Mouse (Mus musculus): ENCODE measurements around the gene Il17rb.

The Il17rb gene

DNA sequence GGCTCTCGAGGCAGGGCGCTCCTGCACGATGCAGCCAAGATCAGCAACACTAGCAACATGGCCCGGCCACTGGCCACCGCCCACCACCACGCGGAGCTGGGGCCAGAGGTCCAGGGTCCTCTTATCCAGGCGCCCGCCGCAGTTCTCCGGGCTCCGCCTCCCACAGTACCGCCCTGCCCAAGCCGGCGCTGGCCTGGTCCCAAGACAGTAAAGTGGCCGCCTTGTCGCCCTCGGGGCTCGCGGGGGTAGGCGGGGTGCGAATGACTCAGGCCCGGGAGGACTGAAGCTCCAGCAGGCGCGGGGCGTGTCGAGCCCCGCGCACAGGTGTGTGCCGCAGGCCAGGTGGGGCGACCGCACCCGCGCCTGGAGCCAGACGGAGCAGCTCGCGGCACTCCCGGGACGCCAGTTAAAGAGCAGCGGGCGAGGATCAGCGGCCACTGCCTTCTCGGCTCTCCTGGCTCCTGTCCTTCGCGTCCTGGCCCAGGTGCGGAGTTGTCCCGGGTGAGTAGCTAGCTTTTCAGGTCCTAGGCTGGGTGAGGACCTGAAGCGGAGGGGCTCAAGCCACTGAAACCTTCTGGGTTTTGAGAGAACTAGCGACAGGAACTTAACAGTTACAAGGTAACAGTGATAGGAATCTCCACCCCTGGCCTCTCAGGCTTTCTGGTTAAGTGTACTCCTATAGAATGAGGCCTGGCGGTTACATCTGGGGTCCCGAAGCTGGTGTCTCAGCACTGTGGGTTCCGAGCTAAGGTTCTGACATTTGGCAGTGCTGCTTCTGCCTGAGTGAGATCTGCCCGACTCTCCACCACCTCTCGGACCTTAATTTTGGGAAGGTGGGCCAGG is at the start of gene Il17rb, which contains the start of gene Chdh:
TSS of gene Il17rb (minus strand) at position 164 of the 843 bp plus-strand sequence.
TSS of gene Chdh (plus strand) at position 291 of the 843 bp plus-strand sequence.
- peak; percentile 44 for DNase-seq (ENCODE audit: low read depth, low spot score)

DNA sequence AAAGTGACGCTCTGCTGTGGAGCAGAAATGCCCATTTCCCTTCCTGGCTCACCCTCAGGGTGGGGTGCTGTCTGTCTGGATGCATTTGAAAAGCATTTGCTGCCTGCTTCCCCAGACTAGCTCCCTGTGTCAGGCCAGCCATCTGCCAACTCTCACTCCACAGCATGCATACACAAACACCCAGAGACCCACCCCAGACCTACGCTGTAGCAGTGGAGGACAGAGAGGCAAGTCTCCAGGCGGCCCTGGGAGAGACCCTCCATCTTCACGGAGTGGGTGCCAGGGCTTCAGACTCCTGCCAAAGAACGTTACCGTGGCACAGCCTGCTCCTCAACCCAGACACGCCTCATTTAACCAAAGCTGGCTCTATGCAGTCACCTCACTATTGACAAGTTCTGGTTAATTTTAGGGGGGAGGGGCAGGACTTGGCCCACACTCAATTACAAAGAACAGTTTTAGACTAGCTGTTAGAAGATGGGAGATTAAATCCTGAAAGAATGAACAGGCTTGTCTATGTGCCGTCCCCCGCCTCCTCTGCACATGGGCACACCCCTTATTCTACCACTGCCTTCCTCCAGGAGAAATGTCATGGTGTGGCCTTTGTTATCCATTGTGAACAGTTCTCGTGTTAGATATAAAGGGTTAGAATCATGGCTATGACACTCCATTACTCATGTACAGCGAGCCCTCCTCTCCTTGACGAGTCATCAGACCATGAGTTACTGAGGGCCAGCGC is 47.5 kb upstream of the Il17rb start:
- DNase-seq (ENCODE audit: low read depth, low spot score): no peak

DNA sequence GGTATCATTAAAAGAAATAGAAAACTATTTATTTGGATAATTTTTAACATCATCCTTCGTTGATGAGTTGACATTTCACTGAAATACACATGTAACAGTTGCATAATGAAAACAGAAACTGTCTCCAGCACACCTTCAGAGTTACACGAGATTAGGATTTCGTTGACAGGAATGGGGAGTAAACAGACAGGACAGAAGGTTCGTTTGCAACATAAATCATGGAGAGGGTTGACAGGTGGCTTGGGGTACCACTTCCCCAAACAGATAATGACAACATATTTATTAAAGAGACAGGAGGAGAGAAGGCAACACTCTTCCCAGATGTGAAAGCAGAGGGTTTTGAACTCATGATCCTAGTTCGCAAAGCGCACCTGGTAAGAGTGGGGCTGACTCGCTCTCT is 46.2 kb upstream of the Il17rb start:
- DNase-seq (ENCODE audit: low read depth, low spot score): no peak

DNA sequence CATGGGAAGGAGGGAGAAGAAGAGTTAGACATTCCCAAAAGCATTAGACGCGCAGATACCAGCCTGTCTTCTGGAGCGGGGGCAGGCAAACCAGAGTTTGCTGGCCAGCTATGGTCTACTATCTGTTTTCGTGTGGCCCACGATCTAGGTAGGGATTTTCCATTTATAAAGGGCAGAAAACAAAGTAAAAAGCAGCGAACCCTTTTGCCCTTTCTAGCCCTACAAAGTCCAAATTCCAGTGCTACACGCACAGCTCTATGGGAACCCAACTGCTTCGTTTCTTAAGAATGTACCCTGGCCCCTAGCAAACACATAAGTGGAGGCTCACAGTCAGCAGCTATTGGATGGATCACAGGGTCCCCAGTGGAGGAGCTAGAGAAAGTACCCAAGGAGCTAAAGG is 41.6 kb upstream of the Il17rb start:
- no peak for DNase-seq (ENCODE audit: low read depth, low spot score)

DNA sequence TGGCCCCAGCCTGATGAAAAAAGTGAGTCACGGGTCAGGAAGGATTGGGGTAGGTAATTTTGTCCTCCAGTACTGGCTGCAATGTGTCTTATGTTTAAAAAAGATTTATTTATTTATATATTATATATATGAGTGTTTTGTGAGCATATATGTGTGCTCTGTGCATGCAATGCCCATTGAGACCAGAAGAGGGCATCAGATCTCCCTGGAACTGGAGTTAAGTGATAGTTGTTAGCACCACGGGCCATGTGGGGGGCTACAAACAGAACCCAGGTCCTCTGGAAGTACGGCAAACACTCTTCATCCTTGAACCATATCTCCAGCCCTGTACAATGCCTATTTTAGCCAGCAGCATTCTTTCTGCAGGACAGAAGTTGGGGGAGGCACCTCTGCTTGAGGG is 39.4 kb upstream of the Il17rb start:
- no peak for DNase-seq (ENCODE audit: low read depth, low spot score)

DNA sequence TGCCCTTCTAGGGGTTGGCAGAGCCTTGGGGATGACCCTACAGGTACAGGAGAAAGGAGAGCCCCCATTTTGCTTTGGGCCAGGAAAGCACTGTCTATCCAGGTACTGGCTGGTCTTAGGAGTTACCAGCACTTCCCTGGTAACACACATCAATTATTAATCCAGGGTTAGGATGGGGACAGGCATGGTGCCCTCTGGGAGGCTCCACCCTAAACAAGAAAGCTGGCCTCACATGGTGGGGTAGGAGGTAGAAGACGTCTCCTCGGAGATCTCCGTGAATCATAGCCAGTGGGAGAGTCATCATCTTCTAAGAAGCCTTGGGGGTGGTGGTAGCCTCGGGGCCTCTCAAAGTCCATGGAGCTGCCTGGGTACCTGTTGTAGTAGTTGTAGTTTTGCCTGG is 38.3 kb upstream of the Il17rb start:
- DNase-seq (ENCODE audit: low read depth, low spot score): no peak

DNA sequence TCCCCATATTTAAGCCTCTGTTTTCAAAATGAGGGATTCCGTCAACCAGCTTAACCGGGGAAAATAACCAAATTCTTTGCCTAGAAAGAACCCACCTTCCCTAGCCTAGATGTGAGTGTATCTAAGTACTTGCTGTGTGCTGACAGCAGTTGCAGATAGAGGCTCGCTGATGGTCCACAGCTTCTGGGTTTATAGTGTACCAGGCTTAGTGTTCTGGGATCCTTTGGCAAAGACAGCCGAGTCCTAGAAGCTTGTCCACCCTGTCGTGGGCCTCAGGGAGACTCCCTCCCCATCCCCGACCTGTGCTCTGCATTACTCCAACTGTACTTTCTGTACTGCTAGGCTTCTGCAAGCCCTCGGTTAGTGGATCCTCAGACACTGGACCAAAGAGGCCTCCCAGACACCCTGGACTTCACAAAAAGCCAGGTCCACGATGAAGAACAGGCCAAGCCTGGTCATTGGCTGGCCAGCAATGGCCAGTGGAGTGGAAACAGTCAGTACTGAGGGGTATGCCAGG is 37.1 kb upstream of the Il17rb start:
- DNase-seq (ENCODE audit: low read depth, low spot score): no peak

DNA sequence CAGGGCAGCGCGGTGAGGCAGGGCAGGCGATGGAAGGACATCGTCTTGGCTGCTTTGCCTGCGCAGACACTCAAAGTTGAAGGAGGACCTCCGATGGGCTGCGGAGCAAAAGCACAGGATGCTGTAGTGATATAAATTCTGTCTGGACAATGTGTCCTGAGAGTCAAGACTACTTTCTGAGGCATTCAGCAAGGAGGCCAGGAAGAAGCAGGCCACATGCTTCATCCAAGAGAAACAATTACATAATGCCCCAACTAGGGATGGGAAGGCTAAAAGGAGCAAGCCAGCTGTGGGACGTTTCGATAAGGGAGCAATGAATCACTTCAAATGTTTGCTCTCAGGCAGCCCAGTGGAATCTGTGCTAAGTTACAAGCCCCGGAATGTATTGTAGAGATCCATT is 36.5 kb upstream of the Il17rb start:
- no peak for DNase-seq (ENCODE audit: low read depth, low spot score)

DNA sequence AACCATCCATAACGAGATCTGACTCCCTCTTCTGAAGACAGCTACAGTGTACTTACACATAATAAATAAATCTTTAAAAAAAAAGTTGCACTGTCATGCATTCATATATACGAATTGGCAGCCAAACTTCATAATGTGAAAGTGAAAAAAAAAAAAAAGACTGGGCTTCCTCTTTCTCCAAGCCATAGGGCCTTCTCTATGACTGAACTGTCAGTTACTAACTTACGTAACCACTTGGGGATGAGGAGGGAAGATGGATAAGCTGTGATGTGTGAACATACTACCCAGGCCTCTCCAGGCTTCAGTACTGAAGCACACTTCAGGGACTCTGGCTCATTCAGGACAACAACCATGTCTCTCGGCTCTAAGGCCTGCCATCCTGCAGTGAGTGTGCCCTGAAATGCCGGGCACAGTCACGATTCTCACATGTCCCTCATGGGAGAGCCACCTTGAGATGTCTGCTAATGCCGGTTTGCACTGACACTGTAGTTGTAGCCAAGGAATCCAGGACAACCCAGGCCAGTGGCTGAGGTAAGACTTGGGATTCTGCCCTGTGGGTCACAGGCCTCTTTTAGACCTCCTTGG is 34.8 kb upstream of the Il17rb start:
- DNase-seq (ENCODE audit: low read depth, low spot score): no peak

DNA sequence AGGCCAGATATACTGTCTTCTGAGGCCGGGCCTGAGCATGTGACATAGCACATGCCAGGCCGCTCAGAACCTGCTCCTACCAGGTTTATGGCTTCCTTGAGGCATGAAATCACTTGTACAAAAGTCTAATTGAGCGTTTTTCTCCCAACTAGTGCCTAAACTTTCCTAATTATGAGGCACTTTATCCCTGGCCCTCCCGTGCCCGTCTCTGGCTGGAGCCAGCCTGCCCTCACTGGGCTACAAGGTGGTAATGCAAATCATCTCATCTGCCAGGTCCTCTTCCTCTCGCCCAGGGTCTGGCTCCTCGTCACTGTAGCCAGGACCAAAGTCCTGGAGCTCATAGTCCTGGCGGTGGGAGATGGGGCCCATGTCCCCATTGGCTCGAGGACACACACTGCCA is 33.1 kb upstream of the Il17rb start:
- DNase-seq (ENCODE audit: low read depth, low spot score): no peak

DNA sequence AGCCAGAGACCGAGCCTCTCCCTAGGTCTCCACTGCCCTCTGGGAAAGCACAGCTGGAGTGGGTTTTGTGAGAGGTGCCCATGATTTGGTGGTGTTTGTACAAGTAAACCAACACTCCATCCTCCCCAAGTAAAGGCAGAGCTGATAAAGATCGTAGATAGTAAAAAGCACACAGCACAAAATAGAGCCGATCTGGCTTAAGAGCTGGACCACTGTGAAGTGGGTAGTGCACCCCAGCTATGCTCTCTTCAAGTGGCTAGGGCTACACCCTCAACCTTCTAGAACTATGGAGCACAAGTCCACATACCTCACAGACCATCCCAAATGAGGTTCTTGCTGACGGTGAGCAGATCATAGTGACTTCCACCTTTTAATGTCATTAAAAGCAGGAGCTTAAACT is 30.7 kb upstream of the Il17rb start:
- no peak for DNase-seq (ENCODE audit: low read depth, low spot score)

DNA sequence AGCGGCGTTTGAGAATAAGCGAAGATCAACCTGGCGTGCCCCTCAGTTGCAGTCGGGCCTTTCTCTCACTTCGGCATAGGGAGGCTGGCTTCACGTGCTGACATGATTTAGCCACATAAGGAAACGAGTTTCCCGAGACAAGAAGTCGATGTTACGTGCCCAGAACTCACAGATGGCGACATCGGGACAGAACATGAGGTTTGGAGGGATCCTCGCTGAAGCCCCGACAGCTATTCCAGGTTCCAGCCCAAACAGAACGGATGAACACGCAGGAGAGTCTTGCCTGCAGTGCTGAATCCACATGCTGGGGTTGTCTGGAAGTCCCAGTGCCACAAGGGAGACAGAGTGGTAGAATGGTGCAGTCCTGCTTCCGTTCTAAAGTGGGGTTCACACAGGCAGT is 29.7 kb upstream of the Il17rb start:
- DNase-seq (ENCODE audit: low read depth, low spot score): no peak

DNA sequence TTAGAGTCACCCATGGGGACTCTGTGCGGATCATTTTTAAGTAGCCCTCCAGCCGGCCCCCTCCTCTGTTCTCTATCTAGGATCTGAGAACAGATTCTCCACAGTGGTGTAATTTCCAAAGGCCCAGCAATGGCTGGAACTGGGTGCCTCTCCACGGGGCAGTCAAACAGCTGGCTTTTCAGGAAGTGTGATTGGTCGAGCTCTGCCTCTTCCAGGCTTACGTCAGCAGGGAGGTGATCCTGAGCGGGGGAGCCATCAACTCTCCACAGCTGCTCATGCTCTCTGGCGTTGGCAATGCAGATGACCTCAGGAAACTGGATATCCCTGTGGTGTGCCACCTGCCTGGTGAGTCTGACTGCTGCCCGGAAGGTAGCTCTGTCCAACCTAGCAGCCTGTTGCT is 24.7 kb upstream of the Il17rb start:
- no peak for DNase-seq (ENCODE audit: low read depth, low spot score)

DNA sequence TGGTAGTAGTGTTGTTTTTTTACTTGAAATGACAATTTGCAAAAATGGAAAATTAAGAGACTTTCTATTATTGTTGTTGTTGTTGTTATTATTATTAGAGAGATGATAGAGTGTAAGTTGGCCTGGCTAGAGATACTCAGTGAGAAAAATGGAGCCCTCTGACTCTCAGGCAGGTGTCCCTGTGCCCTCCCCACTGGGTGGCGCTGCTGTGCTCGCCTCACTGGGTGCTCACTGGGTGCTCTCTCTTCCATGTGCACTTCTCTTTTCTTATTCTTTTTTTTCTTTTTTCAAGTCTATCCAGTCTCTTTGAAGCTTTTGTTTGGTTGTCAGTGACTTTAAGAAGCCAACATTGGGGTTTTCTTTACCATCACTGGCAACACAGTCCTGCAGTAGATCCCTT is 18.7 kb upstream of the Il17rb start:
- DNase-seq (ENCODE audit: low read depth, low spot score): peak; percentile 56

DNA sequence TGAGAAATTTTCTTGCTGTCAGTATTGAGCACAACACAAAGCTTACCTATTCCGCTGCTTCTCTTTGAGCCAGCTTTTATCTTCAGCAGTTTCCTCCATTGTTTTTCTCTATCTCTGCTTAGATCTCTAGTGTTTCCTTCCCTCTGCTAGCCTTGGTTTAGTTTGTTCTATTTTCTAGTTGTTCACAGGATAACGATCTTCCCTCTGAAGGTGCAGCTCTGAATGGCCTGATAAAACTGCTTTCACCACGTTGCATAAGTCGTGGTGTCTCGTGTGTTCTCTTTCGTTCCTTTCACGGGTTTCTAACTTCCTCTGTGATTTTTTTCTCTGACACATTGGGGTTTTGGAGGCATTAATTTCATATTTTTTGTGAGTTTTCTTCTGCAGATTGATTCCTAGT is 15.7 kb upstream of the Il17rb start:
- DNase-seq (ENCODE audit: low read depth, low spot score): peak; percentile 72

DNA sequence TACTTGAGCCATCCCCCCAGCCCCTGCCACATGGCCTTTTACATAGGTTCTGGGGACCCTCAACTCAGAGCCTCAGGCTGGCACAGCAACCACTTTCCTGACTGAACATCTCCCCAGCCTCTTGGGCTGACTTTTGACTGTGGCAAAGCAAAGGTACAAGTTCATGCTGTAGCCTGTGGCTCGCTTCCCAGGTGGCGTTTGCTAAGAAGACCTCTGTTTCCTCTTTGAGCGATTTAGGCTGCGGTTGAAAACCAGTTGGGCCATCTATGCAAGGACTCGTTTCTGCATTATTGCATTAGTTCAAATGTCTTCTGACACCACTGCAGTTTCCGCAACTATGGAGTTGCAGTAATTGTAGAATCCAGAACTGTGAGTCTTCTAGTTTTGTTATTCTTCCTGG is 13.8 kb upstream of the Il17rb start:
- no peak for DNase-seq (ENCODE audit: low read depth, low spot score)

DNA sequence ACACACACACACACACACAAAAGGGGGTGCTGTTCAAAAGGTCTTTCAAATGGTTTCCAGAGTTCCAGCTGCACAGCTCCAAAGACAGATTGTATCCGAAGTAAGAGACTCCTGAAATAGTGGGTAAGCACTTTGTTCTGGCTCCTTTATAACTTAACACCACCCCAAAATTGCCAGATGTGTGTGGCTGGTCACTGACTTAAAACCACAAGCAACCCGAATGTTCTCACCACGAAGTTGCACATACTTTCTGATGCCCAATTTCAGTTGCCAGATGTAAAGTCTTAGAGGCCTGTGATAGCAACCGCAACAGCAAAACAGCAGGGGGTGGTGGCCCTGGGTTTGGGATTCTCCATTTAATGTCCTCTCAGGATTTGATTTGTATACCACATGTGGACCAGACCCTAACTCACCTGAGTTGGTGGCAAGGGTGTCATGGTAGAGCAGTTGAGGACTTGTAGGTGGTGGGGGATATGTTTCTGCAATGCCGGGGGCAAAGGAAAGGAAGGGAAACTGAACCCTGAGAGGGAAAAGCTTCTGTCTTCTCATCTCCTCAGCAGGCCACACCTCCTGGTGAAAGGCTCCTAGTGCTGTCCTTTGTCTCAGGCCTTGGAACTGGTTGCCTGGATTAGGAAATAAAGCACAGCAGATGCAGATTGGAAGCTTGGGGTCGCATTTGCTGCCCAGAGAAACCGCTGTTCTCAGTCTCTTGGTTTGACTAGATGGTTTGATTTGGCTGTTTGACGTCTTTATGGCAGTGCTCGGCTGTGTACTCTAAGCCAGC is 11.3 kb upstream of the Il17rb start:
- no peak for DNase-seq (ENCODE audit: low read depth, low spot score)

DNA sequence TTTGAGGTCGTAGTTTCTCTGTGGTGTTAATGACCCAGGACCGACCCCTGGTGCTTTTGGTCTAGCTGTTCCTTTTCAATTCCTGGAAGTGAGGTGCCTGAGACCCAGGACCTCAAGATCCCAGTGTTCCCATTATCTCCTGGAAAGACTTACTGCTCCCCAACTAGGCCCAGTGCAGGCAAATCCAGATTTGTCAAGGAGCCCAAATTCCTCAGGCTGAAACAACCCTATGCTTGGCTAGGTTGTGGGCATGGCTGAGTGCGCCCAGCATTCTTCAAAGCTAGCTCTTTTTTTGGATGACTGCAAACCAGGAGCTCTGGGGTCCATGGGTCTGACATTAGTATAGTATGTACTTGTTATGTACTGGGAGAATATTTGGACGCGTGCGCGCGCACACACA is 10.7 kb upstream of the Il17rb start:
- DNase-seq (ENCODE audit: low read depth, low spot score): no peak

DNA sequence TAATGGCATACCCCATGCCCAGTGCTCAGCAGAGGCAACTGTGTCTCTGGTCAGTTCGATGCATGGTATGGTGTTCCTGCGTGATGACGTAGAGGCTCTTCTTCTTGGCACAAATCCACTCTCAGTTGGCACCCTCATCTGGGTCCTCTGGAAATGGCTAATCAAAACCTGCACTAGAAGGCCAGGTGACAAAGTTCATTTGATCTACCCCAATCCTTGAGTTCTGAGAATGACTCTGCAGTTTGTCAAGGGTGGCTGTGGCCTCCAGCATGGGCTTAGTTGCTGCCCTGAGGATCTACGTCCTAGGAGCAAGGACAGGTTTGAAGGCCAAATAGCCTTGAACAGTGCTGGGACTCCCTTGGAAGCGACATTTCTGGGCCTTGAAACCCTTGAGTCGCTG is 10.2 kb upstream of the Il17rb start:
- DNase-seq (ENCODE audit: low read depth, low spot score): no peak

DNA sequence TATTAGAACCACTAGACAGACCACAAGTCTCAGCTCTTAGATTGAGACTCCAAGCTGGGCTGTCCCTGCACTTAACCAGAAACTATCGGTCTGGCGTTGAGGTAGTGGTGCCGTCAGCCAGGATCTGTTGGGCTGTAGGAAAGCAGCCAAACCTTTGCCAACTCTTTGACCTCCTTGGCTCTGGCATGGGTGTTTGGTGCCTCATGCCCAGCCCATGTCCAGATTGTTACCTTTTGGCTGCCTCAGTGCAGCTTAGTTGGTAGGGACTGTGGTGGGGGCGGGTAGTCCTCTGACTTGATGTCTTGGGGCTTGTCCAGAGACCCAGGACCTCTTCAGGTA is 9.7 kb upstream of the Il17rb start:
- DNase-seq (ENCODE audit: low read depth, low spot score): no peak

DNA sequence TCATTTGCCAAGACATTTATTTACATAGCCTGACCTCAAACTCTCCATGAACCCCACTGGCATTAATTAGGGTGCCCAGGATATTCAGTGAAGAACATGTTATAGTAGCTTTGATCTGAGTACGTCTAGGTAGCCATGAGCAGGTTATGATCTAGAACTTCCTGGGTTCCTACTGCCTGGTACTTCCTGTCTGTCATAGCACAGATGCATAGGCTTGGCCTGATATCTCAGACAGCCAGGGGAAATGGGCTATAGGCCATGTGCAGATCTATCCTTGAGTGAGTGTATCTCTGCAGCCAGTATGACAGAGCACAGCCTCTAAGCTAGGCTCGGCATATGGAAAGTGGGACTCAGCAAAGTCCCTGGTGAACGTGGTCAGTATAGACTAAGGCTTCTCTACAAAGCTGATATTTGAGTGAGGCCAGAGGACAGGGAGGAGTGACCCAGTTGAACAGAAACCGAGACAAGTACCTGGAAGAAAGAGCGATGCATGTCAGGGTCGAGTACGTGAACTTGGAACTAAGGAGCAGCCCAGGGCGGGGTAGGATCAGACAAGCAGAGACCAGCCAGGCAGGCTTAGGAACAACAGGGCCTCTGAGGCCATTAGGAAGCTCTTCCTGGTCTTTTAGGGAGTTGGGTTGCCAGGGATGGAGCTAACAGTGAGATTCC is 9.2 kb upstream of the Il17rb start:
- DNase-seq (ENCODE audit: low read depth, low spot score): no peak
